Mouse (Mus musculus): ENCODE measurements around the gene Hoxb7. TPM values are rescaled to one million over a fixed set of nuclear protein-coding genes. Genes with fewer than 3 reads are reported as not detected.
A peak's percentile ranks its signal among the peaks of the same experiment; 100 is the strongest.

Hoxb7 gene
- polyA plus RNA-seq, 1 experiment: 15.5 TPM

DNA sequence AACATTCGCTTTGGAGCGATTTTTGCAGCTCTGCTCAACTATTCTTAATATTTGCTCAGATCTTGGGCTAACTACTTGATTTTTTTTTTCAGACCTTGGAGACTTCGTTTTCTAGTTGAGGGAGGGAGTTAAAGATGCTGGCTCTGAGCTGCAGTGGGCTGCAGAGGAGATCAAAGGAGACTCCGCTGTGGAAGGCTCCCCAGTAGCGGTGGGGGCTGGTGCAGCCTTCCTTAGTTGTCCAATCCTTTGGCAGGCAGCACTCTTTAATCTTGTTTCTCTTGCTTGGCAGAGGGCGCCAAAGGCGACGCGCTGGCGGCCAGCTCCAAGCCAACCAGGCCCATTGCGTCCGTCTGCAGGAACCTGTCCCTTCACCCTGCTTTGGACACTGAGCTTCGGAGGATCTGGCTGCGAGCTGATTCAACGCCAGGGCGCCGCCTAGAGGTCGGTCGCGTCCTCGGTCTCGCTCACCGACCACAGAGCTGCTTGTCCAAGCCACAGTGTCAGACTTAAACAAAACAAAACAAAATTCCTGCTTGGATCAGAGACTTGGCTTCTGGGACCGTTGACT is 25.0 kb upstream of the Hoxb7 start:
- Histone ChIP-seq H3K27ac (ENCODE audit: insufficient read depth, low read depth, low read length) (peak overlapping the region; percentile 48), H3K4me3 (ENCODE audit: insufficient read depth, low read depth, low read length) (no peak overlapping the region), H3K36me3 (ENCODE audit: control insufficient read depth, insufficient read depth, low read length) (no peaks in the 10 kb centered on the region), H3K27me3 (replicated peaks; ENCODE audit: control insufficient read depth, insufficient read depth, low read length) (no peaks in the 10 kb centered on the region), H3K4me1 (ENCODE audit: control insufficient read depth, insufficient read depth, low read length) (peaks cover 40% of the 10 kb centered on the region)
- no peak for TF ChIP-seq POLR2A (IDR thresholded peaks at IDR 0.05; ENCODE audit: low read depth, low read length)
- TF ChIP-seq CTCF (conservative IDR thresholded peaks at IDR 0.05; ENCODE audit: insufficient read depth, insufficient read length, low read depth, low read length): peak; percentile 78
- peak; percentile 96 for DNase-seq
- WGBS: 8% methylated on average over 24 of the region's 24 CpGs

DNA sequence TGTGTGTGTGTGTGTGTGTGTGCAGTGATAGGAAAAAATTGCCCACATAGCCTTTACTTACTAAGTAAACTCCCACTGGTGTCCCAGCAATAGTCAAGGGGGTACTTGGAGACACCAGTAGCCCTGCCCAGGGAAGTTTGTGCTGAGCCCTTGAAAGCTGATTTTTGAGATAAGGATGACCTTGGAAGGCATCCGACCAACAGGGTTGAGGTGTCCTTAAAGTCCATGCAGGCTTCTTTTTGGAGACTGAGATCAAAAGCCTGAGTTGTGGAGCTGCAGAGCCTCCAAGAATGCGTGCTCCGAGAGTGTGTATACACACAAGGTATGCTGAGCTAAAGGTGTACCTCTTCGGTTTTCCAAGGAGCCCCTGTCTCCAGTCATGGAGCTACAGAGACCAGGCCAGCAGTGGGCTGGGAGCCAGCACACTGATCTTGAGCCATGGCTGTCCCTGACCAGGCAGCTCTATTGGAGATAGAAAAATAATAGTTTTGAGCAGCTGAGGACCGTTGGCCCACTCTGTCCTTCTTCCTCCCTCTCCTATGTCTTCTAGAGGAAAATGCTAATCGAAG is 24.1 kb upstream of the Hoxb7 start:
- H3K27ac ChIP-seq (ENCODE audit: insufficient read depth, low read depth, low read length): no peak overlapping the region
- 54% methylated on average over 6 of the region's 6 CpGs for WGBS
- peak; percentile 17 for DNase-seq
- TF ChIP-seq POLR2A (IDR thresholded peaks at IDR 0.05; ENCODE audit: low read depth, low read length) (no peak), CTCF (conservative IDR thresholded peaks at IDR 0.05; ENCODE audit: insufficient read depth, insufficient read length, low read depth, low read length) (no peak)
- no peaks in the 10 kb centered on the region; the same call in 1 of the 2 replicates for H3K36me3 ChIP-seq (ENCODE audit: control insufficient read depth, insufficient read depth, low read length)
- no peaks in the 10 kb centered on the region for H3K27me3 ChIP-seq (replicated peaks; ENCODE audit: control insufficient read depth, insufficient read depth, low read length)
- peaks cover 34% of the 10 kb centered on the region for H3K4me1 ChIP-seq (ENCODE audit: control insufficient read depth, insufficient read depth, low read length)
- H3K4me3 ChIP-seq (ENCODE audit: insufficient read depth, low read depth, low read length): no peak overlapping the region

DNA sequence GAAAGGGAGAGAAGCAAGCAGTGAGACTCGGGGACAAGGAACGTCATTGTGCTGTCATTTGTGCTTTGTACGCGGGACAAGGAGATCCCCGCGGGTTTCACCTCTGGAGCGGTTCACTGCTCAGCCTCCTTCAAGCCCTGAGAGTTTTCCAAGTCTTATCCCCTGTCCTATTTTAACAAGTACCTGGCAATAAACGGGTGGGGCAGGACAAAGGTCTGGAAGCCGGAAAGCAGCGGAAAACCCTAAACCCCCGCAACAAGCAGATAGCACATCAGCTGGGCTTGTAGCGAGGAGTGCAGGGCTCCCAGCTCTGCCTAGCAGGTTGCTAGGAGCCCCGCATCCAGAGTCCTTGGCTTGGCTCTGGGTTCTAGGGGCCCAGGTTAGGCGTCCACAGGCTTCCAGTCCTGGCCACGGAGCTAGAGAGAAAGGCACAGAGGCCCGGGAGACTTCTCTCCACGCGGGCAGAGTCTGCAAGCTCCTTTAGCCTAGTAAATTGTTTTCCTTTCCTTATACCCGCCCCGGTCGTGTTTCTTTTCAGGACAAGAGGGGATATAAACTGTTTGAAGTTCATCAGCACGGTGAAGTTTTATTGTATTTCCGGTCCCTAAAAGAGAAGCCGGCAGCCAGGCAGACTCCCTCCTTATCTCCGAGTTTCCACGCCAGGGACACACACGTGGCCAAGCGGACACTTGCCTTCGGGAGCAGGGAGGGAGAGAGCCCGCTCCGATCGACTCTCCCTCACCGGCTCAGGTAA is 22.6 kb upstream of the Hoxb7 start:
- no peaks in the 10 kb centered on the region for H3K27me3 ChIP-seq (replicated peaks; ENCODE audit: control insufficient read depth, insufficient read depth, low read length)
- no peak overlapping the region; the same call in 1 of the 2 replicates for H3K27ac ChIP-seq (ENCODE audit: insufficient read depth, low read depth, low read length)
- TF ChIP-seq POLR2A (IDR thresholded peaks at IDR 0.05; ENCODE audit: low read depth, low read length) (no peak), CTCF (conservative IDR thresholded peaks at IDR 0.05; ENCODE audit: insufficient read depth, insufficient read length, low read depth, low read length) (no peak)
- peaks cover 22% of the 10 kb centered on the region for H3K4me1 ChIP-seq (ENCODE audit: control insufficient read depth, insufficient read depth, low read length)
- no peak overlapping the region for H3K4me3 ChIP-seq (ENCODE audit: insufficient read depth, low read depth, low read length)
- WGBS: 38% methylated on average over 33 of the region's 33 CpGs
- DNase-seq: peak; percentile 26
- no peaks in the 10 kb centered on the region; the same call in 1 of the 2 replicates for H3K36me3 ChIP-seq (ENCODE audit: control insufficient read depth, insufficient read depth, low read length)

DNA sequence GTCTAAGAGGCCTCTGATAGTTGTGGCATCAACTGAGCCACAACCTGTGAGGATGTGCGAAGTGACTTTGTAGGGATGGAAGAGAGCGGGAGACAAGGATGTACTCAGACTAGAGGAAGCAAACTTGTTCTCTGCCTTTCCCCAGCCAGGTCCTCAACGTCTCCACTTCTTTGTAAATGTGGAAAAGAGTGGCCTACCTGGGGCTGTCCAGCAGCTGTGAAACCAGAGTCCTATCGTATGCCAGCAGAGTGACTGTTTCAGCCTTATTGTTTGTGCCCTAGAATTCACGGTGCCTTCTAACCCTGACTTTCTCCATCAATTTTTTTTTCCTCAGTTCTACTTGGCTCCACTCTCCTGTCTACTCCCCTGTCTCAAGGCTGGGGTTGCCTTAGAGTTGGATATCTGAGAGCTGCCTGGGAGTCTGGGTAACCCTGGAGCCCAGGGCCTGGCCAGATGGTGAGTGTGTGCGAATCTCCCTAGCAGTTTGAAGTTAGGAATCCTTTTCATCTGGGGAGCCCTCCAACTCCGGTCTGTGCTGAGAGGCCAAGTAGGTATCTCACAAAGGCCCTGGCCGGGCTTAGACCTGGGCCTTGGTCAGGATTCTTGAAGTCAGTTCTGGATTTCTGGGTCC is 21.9 kb upstream of the Hoxb7 start:
- TF ChIP-seq CTCF (conservative IDR thresholded peaks at IDR 0.05; ENCODE audit: insufficient read depth, insufficient read length, low read depth, low read length): no peak
- no peak for TF ChIP-seq POLR2A (IDR thresholded peaks at IDR 0.05; ENCODE audit: low read depth, low read length)
- Histone ChIP-seq H3K4me3 (ENCODE audit: insufficient read depth, low read depth, low read length) (no peak overlapping the region), H3K36me3 (ENCODE audit: control insufficient read depth, insufficient read depth, low read length) (no peaks in the 10 kb centered on the region; the same call in 1 of the 2 replicates), H3K27ac (ENCODE audit: insufficient read depth, low read depth, low read length) (peak overlapping the region; percentile 13; the same call in 1 of the 2 replicates), H3K27me3 (replicated peaks; ENCODE audit: control insufficient read depth, insufficient read depth, low read length) (no peaks in the 10 kb centered on the region), H3K4me1 (ENCODE audit: control insufficient read depth, insufficient read depth, low read length) (peaks cover 21% of the 10 kb centered on the region)
- no peak for DNase-seq
- 82% methylated on average over 8 of the region's 8 CpGs for WGBS

DNA sequence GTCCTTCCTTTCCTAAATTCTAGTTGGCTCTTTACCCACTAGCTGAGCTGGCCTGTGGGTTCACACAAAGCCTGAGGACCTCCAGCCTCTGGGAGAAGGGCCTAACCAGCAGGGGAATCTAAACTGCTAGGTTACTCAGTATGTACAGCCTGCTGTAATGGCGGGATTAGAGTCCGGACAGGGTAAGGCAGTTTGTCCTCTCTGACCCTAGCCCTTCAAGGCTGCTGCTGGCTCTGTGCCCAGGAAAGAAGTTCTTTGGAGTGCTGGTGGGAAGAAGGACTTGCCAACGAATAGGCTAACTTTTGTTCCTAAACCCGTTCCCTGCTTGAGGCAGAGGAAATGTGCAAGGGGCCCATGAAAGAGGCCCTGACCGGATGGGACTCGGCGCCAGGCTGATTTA is 20.5 kb upstream of the Hoxb7 start:
- WGBS: 9% methylated on average over 7 of the region's 7 CpGs
- peaks cover 29% of the 10 kb centered on the region for H3K4me1 ChIP-seq (ENCODE audit: control insufficient read depth, insufficient read depth, low read length)
- peak overlapping the region; percentile 81 for H3K27ac ChIP-seq (ENCODE audit: insufficient read depth, low read depth, low read length)
- no peaks in the 10 kb centered on the region; the same call in 1 of the 2 replicates for H3K36me3 ChIP-seq (ENCODE audit: control insufficient read depth, insufficient read depth, low read length)
- no peak overlapping the region for H3K4me3 ChIP-seq (ENCODE audit: insufficient read depth, low read depth, low read length)
- no peaks in the 10 kb centered on the region for H3K27me3 ChIP-seq (replicated peaks; ENCODE audit: control insufficient read depth, insufficient read depth, low read length)
- peak; percentile 93 for DNase-seq
- TF ChIP-seq POLR2A (IDR thresholded peaks at IDR 0.05; ENCODE audit: low read depth, low read length) (no peak), CTCF (conservative IDR thresholded peaks at IDR 0.05; ENCODE audit: insufficient read depth, insufficient read length, low read depth, low read length) (no peak)

DNA sequence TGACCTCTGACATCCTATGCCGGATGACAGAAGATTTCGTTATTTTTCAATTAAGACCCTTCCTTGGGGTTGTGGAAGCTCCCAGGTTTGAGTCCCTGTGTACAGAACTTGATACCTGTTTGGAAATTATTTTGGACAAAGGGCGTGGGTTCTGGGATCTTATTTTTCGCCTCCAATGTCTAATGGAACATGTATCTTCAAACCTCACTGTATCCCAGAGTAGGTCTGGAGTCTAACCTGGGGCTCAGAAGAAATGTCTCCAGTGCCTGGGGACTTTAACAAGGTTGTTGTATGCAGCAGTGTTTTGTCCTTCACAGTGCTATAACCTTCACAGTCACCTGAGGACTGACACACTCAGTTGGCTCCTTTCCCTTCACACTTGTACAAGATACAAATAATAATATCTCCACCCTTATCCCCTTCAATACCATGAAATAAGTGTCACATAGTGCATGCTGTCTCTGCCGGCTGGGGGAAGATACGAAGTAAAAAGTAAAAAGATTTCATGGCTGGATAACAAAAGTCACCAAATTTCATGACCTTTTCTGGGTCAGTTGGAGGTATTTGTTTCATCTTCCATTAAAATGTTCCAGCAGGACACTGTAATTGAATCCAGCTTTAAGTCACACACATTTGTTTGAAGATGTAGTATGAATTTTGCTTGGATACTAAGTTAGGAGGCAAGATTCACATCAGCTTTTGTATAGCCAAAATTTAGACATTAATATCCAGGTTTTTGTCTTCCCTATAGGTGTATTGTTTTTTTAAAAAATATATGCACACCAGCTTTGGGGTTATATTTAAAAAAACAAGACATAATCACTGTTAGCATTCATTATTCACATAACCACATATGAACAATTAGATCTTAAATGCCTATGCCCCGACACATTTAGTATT is 19.2 kb upstream of the Hoxb7 start:
- no peaks in the 10 kb centered on the region; the same call in 1 of the 2 replicates for H3K36me3 ChIP-seq (ENCODE audit: control insufficient read depth, insufficient read depth, low read length)
- peak; percentile 11 for DNase-seq
- peaks cover 21% of the 10 kb centered on the region; the same call in 1 of the 2 replicates for H3K4me1 ChIP-seq (ENCODE audit: control insufficient read depth, insufficient read depth, low read length)
- 80% methylated on average over 7 of the region's 7 CpGs for WGBS
- TF ChIP-seq POLR2A (IDR thresholded peaks at IDR 0.05; ENCODE audit: low read depth, low read length): no peak
- TF ChIP-seq CTCF (conservative IDR thresholded peaks at IDR 0.05; ENCODE audit: insufficient read depth, insufficient read length, low read depth, low read length): no peak
- no peak overlapping the region for H3K4me3 ChIP-seq (ENCODE audit: insufficient read depth, low read depth, low read length)
- H3K27ac ChIP-seq (ENCODE audit: insufficient read depth, low read depth, low read length): no peak overlapping the region
- no peaks in the 10 kb centered on the region for H3K27me3 ChIP-seq (replicated peaks; ENCODE audit: control insufficient read depth, insufficient read depth, low read length)
